Mouse (Mus musculus) thymus, postnatal 14 days (tissue): ENCODE data around the gene Lmx1b.

Source experiments
- DNase-seq: peaks from one replicate; pipeline ENCODE4 v3.0.0; 2021

The Lmx1b gene

GRCm38 (mm10) chr2:33640171-33640721 is at the start of gene Lmx1b:
Gene Lmx1b, minus strand, starts transcription at chr2:33640511.
- peak; percentile 9 for DNase-seq

- DNase-seq: peak; percentile 73
These were observed 49.7 kb upstream of the Lmx1b start for GRCm38 (mm10) chr2:33689880-33690462.

GRCm38 (mm10) chr2:33689155-33689879 is 49.0 kb upstream of the Lmx1b start:
- DNase-seq: peak; percentile 51

DNA sequence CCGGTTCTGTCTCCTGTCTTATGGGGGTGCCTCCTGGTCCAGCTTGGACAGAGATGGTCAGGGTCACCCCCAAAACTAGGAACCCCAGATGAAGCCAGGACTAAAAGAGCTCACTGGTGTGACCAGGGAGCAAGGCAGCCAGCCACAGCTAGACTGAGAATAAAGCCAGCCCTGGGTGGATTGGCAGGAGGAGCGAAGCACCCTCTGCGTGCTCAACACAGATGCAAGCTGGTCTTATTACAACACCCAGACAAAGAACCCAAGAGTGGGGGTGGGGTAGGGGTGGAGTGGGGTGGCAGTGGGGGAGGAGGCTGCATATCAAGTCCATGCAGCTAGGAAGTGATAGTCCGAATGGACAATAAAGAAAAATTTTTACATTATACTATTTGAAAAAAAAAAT is 43.3 kb upstream of the Lmx1b start:
- DNase-seq: no peak

GRCm38 (mm10) chr2:33683095-33683494 is 42.8 kb upstream of the Lmx1b start:
- DNase-seq: no peak

GRCm38 (mm10) chr2:33682219-33682618 is 41.9 kb upstream of the Lmx1b start:
- DNase-seq: peak; percentile 76

GRCm38 (mm10) chr2:33678950-33679654 is 38.8 kb upstream of the Lmx1b start:
- DNase-seq: no peak

- DNase-seq: no peak
These were observed 32.6 kb upstream of the Lmx1b start for GRCm38 (mm10) chr2:33672701-33673472.

DNA sequence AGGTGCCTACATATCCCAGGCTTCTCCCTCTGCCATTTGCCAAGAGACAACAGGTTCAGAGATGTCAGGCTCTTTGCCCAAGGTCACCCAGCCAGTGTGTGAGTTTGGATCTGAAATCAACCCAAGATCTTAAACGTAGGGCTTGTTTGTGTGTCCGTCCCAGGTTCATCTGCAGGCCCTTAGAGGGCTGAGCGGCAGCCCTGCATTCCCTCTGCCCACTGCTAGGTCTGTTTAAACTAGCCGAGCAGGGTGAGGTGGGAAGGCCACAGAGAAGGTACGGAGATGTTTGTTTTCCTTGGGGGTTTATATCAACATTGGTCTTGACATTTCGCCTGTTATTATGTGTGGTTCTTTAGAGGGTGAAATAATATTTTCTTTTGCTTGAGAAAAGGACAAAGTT is 28.4 kb upstream of the Lmx1b start:
- no peak for DNase-seq

DNA sequence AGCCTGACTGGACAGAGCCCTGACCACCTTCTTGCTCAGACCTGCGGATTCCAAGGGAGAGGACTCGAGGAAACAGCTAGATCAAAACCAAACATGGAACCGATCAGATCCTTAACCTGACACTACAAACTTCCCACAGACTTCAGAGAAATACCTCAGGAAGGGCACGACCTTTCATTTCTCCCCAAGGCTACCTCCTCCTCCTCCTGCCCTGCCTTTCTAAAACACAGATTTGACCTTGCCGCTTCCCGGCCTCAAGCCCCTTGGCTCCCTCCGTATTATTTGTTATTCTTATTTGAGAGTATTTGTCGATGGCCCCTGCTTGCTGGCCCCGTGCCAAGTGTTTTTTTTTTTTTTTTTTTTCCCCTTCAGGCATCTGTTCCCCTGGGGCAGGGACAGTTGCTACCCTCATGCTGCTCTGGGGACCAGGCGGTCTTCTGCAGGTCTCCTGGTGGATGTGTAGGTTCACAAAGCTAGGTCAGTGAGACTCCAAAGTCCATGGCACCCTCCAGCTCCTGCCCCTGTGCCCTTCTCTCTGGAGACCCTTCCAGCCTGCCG is 26.2 kb upstream of the Lmx1b start:
- no peak for DNase-seq

DNA sequence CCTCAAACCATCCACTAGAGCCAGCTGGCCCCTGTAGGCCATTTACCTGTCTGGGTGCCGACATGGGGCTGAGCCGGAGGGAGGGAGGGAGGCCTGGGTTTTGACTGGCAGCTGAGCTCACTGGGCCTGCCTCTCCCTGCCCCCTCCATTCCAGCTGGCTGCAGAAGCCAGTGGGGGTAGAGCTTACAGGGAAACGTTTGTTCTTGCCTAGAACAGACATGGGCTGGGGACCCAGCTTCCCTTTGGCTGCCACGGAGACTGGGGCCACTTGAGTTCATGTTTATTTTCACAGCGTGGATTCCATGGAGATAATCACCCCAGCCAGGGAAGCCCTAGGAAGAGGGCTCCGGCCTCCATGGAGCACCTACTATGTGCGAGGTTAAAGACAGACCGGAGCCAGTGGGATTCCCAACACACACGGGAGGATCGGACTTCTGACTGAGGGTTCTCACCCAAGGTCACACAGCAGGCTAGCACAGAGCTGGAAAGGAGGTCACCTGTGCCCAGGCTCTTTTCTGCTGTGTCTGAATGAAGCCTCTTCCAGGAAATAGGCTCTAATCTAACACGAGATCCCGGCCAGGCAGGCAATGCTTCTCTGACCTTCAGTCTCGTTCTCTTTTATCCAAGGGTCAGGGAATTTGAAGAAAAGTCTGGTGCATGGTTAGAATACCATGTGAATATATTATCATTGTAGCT is 25.2 kb upstream of the Lmx1b start:
- DNase-seq: no peak

DNA sequence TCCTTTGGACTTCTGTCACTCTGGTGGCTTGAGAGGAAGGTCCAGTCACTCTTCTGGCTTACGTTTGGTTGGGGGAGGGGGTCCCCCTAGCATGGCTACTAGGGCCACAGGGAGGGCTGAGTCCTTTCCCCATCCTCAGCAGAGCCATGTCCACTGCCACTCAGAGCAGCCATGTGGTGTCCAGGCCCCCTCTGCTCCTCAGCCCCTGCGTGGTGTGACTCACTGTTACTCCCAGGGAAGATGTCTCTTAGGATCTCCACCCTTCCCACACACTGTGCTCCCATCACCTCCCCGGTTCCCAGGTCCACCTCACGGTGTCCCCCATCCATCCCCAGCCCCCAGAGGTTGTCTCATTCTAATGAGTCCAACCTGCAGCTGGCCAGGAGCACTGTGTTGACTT is 24.4 kb upstream of the Lmx1b start:
- DNase-seq: no peak

GRCm38 (mm10) chr2:33659288-33659629 is 18.9 kb upstream of the Lmx1b start:
- DNase-seq: no peak

DNA sequence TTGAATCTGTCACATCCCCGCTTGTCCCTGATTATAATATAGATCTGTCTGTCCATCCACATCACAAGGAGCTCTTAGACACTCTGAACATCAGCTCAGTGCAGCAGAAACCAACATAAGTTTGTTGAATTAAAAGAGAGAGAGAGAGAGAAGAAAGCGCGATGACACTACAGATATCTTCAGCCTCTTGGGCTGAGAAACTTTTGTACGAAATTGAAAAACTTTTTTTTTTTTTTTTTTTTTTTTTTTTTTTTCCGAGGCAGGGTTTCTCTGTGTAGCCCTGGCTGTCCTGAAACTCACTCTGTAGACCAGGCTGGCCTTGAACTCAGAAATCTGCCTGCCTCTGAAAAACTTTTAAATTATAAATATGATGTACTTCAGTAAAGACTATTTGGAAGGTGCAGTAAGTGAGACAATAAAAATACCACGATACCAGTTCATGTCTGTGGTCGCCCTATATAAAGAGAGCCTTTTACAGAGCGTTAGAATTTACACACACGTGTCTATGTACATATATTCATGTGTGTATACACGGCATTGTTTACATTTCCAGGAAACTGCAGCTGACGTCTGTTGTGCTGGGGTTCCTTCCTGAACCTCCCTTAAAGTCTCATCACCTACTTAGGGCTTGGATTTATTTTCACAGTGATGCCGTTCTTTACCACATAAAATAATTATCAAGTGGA is 18.4 kb upstream of the Lmx1b start:
- DNase-seq: no peak

GRCm38 (mm10) chr2:33652517-33653198 is 12.3 kb upstream of the Lmx1b start:
- DNase-seq: no peak

DNA sequence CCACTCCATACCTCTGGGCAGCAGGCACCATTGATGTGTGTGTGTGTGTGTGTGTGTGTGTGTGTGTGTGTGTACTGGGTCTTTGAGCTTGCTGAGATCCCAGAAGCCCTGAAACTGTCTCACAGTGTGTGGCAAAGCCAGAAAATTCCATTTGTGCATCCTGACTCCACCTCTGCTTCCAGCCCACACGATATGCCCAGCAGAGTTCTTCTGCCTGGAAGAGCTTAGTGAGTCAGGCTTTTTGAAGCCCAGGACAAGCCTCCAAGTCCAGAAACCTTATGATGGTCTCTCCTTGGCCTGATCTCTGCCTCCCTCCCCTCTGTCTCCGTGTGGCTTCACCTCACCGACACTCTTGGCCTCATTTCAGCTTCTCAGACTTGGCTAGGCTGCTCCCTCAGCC is 9.1 kb upstream of the Lmx1b start:
- DNase-seq: no peak

- no peak for DNase-seq
These were observed 8.6 kb upstream of the Lmx1b start for GRCm38 (mm10) chr2:33648894-33649293.

DNA sequence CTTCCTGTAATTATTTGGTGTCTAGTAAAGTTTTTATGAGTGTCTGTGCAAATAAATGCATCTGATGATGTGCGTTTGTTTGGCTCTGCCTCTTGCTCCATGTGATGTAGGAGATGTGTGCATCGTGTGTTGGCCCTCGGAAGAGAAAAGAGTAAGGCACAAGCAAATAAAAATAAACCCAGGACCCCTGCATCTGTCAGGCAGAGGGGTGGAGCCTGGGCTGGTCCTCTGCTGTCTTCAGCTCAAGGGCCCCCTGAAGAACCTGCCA is 5.9 kb upstream of the Lmx1b start:
- no peak for DNase-seq

DNA sequence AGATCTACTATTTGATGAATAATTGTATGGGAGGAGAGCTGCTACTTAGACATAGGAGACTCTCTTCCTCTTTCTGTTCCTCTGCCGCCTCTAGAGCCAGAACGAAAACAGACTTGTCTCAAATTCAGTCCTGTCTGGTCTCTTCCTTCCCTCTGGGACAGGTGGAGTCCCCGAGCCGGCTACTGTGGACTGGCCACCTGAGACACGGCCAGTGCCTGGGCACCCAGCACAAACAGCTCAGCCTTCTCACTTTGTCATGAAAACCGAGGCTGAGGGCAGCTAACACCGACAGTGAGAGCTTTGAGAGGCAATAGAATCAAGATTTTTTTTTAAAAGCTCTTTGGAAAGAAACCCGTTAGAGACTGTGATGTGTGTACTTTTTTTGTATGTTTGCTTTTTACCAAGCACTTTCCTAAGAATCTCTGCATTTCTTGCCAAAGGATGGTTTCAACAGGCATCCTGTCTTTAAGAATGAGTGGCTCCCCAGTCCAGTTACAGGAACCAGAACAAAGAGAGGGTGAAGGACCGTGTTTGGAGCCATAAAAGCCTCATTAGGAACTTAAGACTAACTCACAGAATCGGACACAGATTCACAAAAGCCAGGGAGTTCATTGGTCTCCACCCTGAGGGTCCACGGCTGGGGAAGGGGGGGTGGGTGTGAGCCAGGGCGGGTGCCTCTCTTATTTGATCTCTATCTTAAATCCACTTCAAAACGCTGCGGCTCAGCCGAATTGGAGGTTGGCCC is 5.4 kb upstream of the Lmx1b start:
- DNase-seq: no peak
